Mouse (Mus musculus) spleen, adult 2 months (tissue): ENCODE measurements at regions not wholly inside any gene's neighbourhood (a gene's known extent, or its start where the extent isn't known, plus 50 kb on each side); places are given as distances from the start of the nearest gene placed in this dataset.

Experiments used
- CTCF ChIP-seq: fragments of 200-500 bp; IDR thresholded peaks from 2 replicates; pipeline ENCODE4 v1.5.1; 2011; ENCODE audit warnings: mild to moderate bottlenecking, inconsistent platforms; ENCODE audit not compliant: insufficient read depth, insufficient read length, insufficient replicate concordance; ENCODE audit errors: extremely low read depth
- POLR2A ChIP-seq: fragments of 200-500 bp; IDR thresholded peaks from 2 replicates; pipeline ENCODE4 v1.6.1; 2011; ENCODE audit warnings: low read depth, low read length, inconsistent platforms

GRCm38 (mm10) chr13:116740825-116741224, 284.5 kb downstream of the Parp8 start:
- TF ChIP-seq POLR2A (no peak), CTCF (no peak)
